Mouse (Mus musculus) olfactory bulb, adult 2 months (tissue): ENCODE measurements around the gene Bdh1. TPM values are rescaled to one million over a fixed set of nuclear protein-coding genes. Genes with fewer than 3 reads are reported as not detected.
A peak's percentile ranks its signal among the peaks of the same experiment; 100 is the strongest.

Experiments
- H3K27ac ChIP-seq: fragments of 200-500 bp; 2 replicates; pipeline ENCODE4 v1.5.1; 2012; ENCODE audit warnings: low read depth, low read length; ENCODE audit not compliant: insufficient read depth
- H3K4me1 ChIP-seq: fragments of 200-500 bp; 2 replicates; pipeline ENCODE4 v1.6.1; 2012; ENCODE audit warnings: low read length; ENCODE audit not compliant: control insufficient read depth, insufficient read depth
- H3K4me3 ChIP-seq: fragments of 200-500 bp; 2 replicates; pipeline ENCODE4 v1.5.1; 2012; ENCODE audit warnings: mild to moderate bottlenecking, low read depth, low read length, moderate library complexity; ENCODE audit not compliant: insufficient read depth
- CTCF ChIP-seq: fragments of 200-500 bp; IDR thresholded peaks from 2 replicates; pipeline ENCODE4 v1.5.1; 2012; ENCODE audit warnings: low read depth, mild to moderate bottlenecking, low read length, moderate library complexity; ENCODE audit not compliant: insufficient read depth
- POLR2A ChIP-seq: fragments of 200-500 bp; IDR thresholded peaks from 2 replicates; pipeline ENCODE4 v1.6.1; 2012; ENCODE audit warnings: mild to moderate bottlenecking, low read depth, low read length, moderate library complexity; ENCODE audit not compliant: insufficient read depth
- WGBS: fragments of 180-500 bp; shearing (Covaris S2); methylation state at CpG from one replicate; pipeline ENCODE4 v1.1.7; 2018; 5-methylcytosine and 5-hydroxymethylcytosine counted together
- polyA plus RNA-seq: library from polyadenylated mRNA; stranded (reverse); fragments of >200 nt; gene quantifications from 2 replicates; pipeline ENCODE4 v1.2.4, GENCODE M21; 2012; ENCODE audit warnings: low replicate concordance; ENCODE audit not compliant: missing spikeins, insufficient read depth, insufficient read length

The Bdh1 gene
- polyA plus RNA-seq, 1 experiment, result not detected

- Histone ChIP-seq H3K27ac (no peak overlapping the region), H3K4me3 (no peak overlapping the region), H3K4me1 (peaks cover 3% of the 10 kb centered on the region)
- TF ChIP-seq CTCF (no peak), POLR2A (no peak)
- WGBS, result 94% methylated on average over 5 of the region's 5 CpGs
Measured at GRCm38 (mm10) chr16:31471994-31472393, 49.9 kb downstream of the Bdh1 start.

GRCm38 (mm10) chr16:31473226-31473625, 51.1 kb downstream of the Bdh1 start:
- H3K4me3 ChIP-seq, result no peak overlapping the region
- H3K4me1 ChIP-seq, result peaks cover 3% of the 10 kb centered on the region
- no peak for TF ChIP-seq CTCF
- TF ChIP-seq POLR2A, result no peak
- H3K27ac ChIP-seq, result no peak overlapping the region
- WGBS, result 97% methylated on average over 1 of the region's 1 CpGs

GRCm38 (mm10) chr16:31475123-31475968, 53.3 kb downstream of the Bdh1 start:
- peaks cover 3% of the 10 kb centered on the region for H3K4me1 ChIP-seq
- H3K27ac ChIP-seq, result no peak overlapping the region
- TF ChIP-seq POLR2A, result no peak
- TF ChIP-seq CTCF, result no peak
- H3K4me3 ChIP-seq, result no peak overlapping the region
- 73% methylated on average over 9 of the region's 9 CpGs for WGBS

GRCm38 (mm10) chr16:31476872-31477603, 55.0 kb downstream of the Bdh1 start:
- TF ChIP-seq CTCF (no peak), POLR2A (no peak)
- no peak overlapping the region for H3K4me3 ChIP-seq
- peaks cover 3% of the 10 kb centered on the region for H3K4me1 ChIP-seq
- 77% methylated on average over 7 of the region's 7 CpGs for WGBS
- no peak overlapping the region for H3K27ac ChIP-seq

DNA sequence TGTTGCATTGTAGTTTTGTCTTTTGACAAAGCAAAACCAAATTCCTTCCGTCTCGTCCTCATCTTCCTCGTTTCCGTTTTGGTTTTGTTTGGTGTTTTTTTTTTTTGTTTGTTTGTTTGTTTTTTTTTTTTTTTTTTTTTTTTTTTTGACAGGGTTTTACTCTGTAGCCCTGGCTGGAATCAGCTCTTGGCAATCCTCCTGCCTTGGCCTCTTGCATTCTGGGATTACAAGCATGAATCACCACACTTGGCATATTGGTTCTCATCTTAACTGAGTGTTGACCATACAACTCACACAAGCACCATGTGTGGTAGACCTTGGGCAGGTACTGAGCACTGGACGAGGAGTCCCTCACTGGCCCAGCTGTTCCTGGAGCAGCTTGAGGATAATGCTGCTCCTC, 63.3 kb downstream of the Bdh1 start:
- Histone ChIP-seq H3K4me1 (peaks cover 5% of the 10 kb centered on the region), H3K4me3 (no peak overlapping the region), H3K27ac (no peak overlapping the region)
- TF ChIP-seq CTCF, result no peak
- TF ChIP-seq POLR2A, result no peak
- WGBS, result 94% methylated on average over 5 of the region's 5 CpGs

DNA sequence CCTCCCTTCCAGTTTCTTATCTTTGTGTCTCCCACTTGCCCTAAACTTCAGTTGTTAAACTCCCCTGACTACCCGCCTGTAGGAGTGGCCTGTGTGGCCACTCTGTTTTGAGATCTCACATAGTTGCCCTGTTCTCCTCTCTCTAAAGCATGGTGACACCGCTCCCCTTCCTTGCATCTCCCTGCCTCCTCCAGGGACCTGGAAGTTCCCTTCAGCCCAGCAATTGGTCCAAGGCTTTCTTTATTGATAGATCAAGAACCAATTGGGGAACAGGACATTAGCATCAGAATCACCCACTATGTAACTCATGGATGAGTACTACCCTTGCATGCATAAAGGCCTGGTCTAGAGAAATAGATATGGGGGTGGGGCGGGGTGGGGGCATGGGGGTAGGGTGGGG, 65.2 kb downstream of the Bdh1 start:
- no peak overlapping the region for H3K4me3 ChIP-seq
- peaks cover 9% of the 10 kb centered on the region for H3K4me1 ChIP-seq
- 98% methylated on average over 3 of the region's 3 CpGs for WGBS
- TF ChIP-seq POLR2A (no peak), CTCF (no peak)
- H3K27ac ChIP-seq, result no peak overlapping the region

- Histone ChIP-seq H3K27ac (peak overlapping the region; percentile 42; the same call in 1 of the 2 replicates), H3K4me3 (no peak overlapping the region), H3K4me1 (peaks cover 18% of the 10 kb centered on the region)
- WGBS, result 19% methylated on average over 3 of the region's 3 CpGs
- no peak for TF ChIP-seq CTCF
- TF ChIP-seq POLR2A, result no peak
Measured at GRCm38 (mm10) chr16:31489096-31489495, 67.0 kb downstream of the Bdh1 start.

DNA sequence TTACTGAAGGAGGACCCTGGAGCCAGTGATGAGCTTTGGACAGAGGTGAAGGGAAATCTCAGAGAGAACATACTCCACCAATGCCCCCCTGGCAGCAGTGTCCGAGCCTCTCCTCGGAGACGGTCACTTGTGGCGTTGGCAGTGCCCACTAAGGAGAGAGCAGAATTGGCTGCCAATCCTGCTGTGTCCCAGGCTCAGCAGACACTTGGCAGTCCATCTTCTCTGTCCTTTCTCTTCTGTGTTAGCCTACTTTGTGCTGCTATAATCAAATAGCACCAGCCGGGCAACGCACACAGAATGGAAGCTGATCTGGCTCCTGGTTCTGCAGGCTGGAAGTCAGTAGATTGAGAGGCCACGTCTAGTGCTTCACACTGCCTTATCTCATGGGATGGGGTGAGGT, 68.9 kb downstream of the Bdh1 start:
- TF ChIP-seq POLR2A (no peak), CTCF (no peak)
- 72% methylated on average over 7 of the region's 7 CpGs for WGBS
- no peak overlapping the region for H3K4me3 ChIP-seq
- no peak overlapping the region for H3K27ac ChIP-seq
- H3K4me1 ChIP-seq, result peaks cover 18% of the 10 kb centered on the region

- H3K4me3 ChIP-seq, result no peak overlapping the region
- WGBS, result 58% methylated on average over 12 of the region's 12 CpGs
- no peak overlapping the region for H3K27ac ChIP-seq
- peaks cover 18% of the 10 kb centered on the region for H3K4me1 ChIP-seq
- TF ChIP-seq CTCF (no peak), POLR2A (no peak)
Measured at GRCm38 (mm10) chr16:31492921-31493549, 71.0 kb downstream of the Bdh1 start.
